Mouse (Mus musculus) limb, embryonic 14.5 days (tissue): ENCODE measurements around the gene Sec22b. TPM values are rescaled to one million over a fixed set of nuclear protein-coding genes. Genes with fewer than 3 reads are reported as not detected.

ENCODE experiments used
- ATAC-seq: fragments of 200-750 bp; cut with Nextera tagmentation; 2 replicates; pipeline ENCODE4 v1.8.0; 2017; ENCODE audit warnings: low read depth, moderate number of reproducible peaks, moderate TSS enrichment; ENCODE audit not compliant: low FRiP score
- DNase-seq: peaks from one replicate; pipeline ENCODE4 v3.0.0-alpha.2; 2015; ENCODE audit warnings: low spot score
- H3K27ac ChIP-seq: fragments of 300-500 bp; sonication (generic); replicated peaks from 2 replicates; pipeline ENCODE4 v1.5.1; 2014; ENCODE audit warnings: low read depth, mild to moderate bottlenecking, low read length, moderate library complexity, mixed read lengths
- H3K27me3 ChIP-seq: fragments of 300-500 bp; sonication (generic); 2 replicates; pipeline ENCODE4 v1.6.1; 2014; ENCODE audit warnings: low read length, mixed read lengths; ENCODE audit not compliant: control insufficient read depth, insufficient read depth
- H3K36me3 ChIP-seq: fragments of 300-500 bp; sonication (generic); 2 replicates; pipeline ENCODE4 v1.6.1; 2014; ENCODE audit warnings: mild to moderate bottlenecking, low read length, moderate library complexity, mixed read lengths; ENCODE audit not compliant: control insufficient read depth, insufficient read depth
- H3K4me1 ChIP-seq: fragments of 300-500 bp; sonication (generic); 2 replicates; pipeline ENCODE4 v1.6.1; 2014; ENCODE audit warnings: antibody characterized with exemption, low read length, mixed read lengths; ENCODE audit not compliant: control insufficient read depth, insufficient read depth
- H3K4me2 ChIP-seq: fragments of 300-500 bp; sonication (generic); replicated peaks from 2 replicates; pipeline ENCODE4 v1.6.1; 2014; ENCODE audit warnings: low read depth, mild to moderate bottlenecking, low read length, moderate library complexity; ENCODE audit not compliant: severe bottlenecking
- H3K4me3 ChIP-seq: fragments of 300-500 bp; sonication (generic); replicated peaks from 2 replicates; pipeline ENCODE4 v1.5.1; 2014; ENCODE audit warnings: low read length
- H3K9ac ChIP-seq: fragments of 300-500 bp; sonication (generic); 2 replicates; pipeline ENCODE4 v1.6.1; 2014; ENCODE audit warnings: mild to moderate bottlenecking, low read depth, low read length, moderate library complexity; ENCODE audit not compliant: severe bottlenecking
- H3K9me3 ChIP-seq: fragments of 300-500 bp; sonication (generic); 2 replicates; pipeline ENCODE4 v1.6.1; 2016; ENCODE audit warnings: low read length; ENCODE audit not compliant: control insufficient read depth
- POLR2A ChIP-seq: fragments of 200-500 bp; IDR thresholded peaks from 2 replicates; pipeline ENCODE4 v1.8.0; 2012; ENCODE audit warnings: inconsistent platforms, mild to moderate bottlenecking, moderate library complexity, borderline replicate concordance; ENCODE audit not compliant: insufficient read depth, insufficient read length; ENCODE audit errors: extremely low read depth
- WGBS: fragments of 180-500 bp; shearing (Covaris S2); extraction: QIAGEN DNeasy Blood & Tissue Kit; methylation state at CpG from one replicate; pipeline ENCODE4 v1.1.7; 2014; 5-methylcytosine and 5-hydroxymethylcytosine counted together
- polyA plus RNA-seq, 2 experiments: library from polyadenylated mRNA; depleted of rRNA in 1 of 2; stranded (reverse) in 1 of 2; unstranded in 1 of 2; fragments of >200 nt; fragmentation: Nextera tagmentation in 1 of 2; extraction: Ambion mirVana in 1 of 2; gene quantifications; 2 replicates each; pipeline versions ENCODE4 v1.2.1 to v1.2.3; 2012 to 2014

The Sec22b gene
- polyA plus RNA-seq, 2 experiments: 110 to 194 TPM

DNA sequence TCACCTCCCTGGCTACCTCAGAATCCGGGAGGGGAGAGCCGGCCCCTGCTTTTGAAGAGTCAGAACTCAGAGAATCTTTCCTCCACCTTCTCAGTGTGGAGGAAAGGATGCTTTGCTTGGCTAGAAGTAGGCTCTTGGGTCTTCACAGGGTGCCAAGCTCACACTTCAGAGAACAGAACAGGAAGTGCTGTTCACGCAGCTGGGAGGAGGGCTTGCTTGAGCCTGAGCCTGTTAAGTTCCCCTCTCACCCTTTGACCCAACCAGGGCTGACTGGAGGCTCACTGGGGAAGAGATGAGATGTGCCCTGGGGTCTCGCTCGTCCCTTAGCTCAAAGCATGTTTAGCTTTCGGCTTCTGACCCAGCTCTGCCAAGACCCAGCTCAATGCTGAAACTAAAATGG is 32.3 kb downstream of the Sec22b start:
- H3K9ac ChIP-seq: no peak overlapping the region
- H3K27me3 ChIP-seq: no peaks in the 10 kb centered on the region
- no peak overlapping the region for H3K27ac ChIP-seq
- no peaks in the 10 kb centered on the region for H3K36me3 ChIP-seq
- TF ChIP-seq POLR2A: no peak
- no peak overlapping the region for H3K4me3 ChIP-seq
- H3K9me3 ChIP-seq: no peaks in the 10 kb centered on the region
- WGBS: 30% methylated on average over 6 of the region's 6 CpGs
- DNase-seq (no peak), ATAC-seq (no peak)
- H3K4me1 ChIP-seq: peaks cover 40% of the 10 kb centered on the region
- H3K4me2 ChIP-seq: no peak overlapping the region

DNA sequence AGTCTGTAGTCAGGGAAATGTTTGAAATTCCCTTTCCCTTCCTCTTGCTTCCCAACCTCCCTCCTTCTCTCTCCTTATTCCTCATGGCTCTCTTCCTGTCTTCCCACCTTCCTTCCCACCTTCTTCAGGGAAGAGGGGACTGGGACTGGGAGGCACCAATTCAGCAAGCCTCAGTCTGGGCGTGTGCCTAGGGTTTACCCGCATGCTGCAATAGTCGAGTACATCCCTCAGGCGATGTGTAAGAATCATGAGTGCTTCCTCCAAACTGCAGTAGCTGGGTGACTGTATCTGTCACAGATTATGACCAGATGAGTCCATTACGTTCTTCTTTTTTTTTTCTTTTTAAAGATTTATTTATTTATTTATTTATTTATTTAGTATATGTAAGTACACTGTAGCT is 32.8 kb downstream of the Sec22b start:
- Histone ChIP-seq H3K9me3 (no peaks in the 10 kb centered on the region), H3K4me3 (no peak overlapping the region), H3K36me3 (no peaks in the 10 kb centered on the region), H3K27me3 (no peaks in the 10 kb centered on the region), H3K9ac (no peak overlapping the region), H3K4me2 (no peak overlapping the region), H3K27ac (no peak overlapping the region), H3K4me1 (peaks cover 40% of the 10 kb centered on the region)
- DNase-seq (no peak), ATAC-seq (no peak)
- WGBS: 73% methylated on average over 5 of the region's 5 CpGs
- TF ChIP-seq POLR2A: no peak

- H3K9ac ChIP-seq: no peak overlapping the region
- no peaks in the 10 kb centered on the region for H3K27me3 ChIP-seq
- H3K4me3 ChIP-seq: no peak overlapping the region
- WGBS: 54% methylated on average over 6 of the region's 6 CpGs
- H3K4me2 ChIP-seq: no peak overlapping the region
- DNase-seq (no peak), ATAC-seq (no peak)
- H3K36me3 ChIP-seq: no peaks in the 10 kb centered on the region
- H3K9me3 ChIP-seq: no peaks in the 10 kb centered on the region
- peaks cover 40% of the 10 kb centered on the region for H3K4me1 ChIP-seq
- TF ChIP-seq POLR2A: no peak
- no peak overlapping the region for H3K27ac ChIP-seq
These were observed 33.6 kb downstream of the Sec22b start for GRCm38 (mm10) chr3:97934331-97935300.

DNA sequence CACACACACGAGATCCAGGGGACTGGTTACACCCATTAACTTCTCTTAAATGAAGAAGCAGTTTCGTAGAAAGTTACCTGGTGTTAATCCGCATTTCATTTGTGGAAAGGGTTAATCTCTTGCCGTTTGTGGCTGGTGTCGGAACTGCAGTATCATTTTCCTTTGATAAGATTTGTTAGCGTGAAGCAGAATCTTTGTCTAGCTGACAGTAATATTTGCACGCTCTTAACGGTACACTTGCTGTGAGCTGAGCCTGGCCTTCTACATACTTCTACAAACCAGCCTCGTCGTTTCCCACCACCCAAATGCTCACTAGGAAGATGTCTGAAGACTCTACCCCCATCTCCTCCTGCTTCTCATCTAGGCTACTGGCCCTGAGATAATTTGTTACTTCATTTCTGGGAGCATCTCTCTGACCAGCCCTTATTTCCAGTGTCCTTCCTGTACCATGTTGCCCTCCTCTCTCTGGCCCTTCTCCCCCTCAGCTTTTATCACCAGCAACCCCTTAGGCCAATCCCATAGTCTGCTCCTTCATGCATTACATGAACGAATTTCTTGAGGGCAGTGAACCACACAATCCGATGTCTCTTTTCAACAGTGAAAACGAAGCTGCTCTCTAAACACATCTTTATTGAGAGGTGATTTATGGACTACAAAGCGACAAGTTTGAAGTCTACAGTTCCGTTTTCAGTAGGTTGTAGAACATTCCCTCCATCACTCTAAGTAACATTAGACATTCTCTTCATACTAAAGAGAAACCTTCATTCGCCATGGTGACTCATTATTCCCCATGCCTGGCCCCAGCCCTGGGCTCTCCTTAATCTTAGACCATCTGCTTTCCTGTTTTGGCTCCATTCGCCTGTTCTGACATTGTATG is 36.3 kb downstream of the Sec22b start:
- ATAC-seq: no peak
- no peak overlapping the region for H3K4me3 ChIP-seq
- no peak overlapping the region for H3K4me2 ChIP-seq
- H3K9ac ChIP-seq: no peak overlapping the region
- H3K27ac ChIP-seq: no peak overlapping the region
- DNase-seq: no peak
- no peak for TF ChIP-seq POLR2A
- no peaks in the 10 kb centered on the region for H3K27me3 ChIP-seq
- no peaks in the 10 kb centered on the region for H3K36me3 ChIP-seq
- 58% methylated on average over 17 of the region's 17 CpGs for WGBS
- H3K9me3 ChIP-seq: no peaks in the 10 kb centered on the region
- H3K4me1 ChIP-seq: peaks cover 41% of the 10 kb centered on the region

- 67% methylated on average over 6 of the region's 6 CpGs for WGBS
- Histone ChIP-seq H3K4me3 (no peak overlapping the region), H3K9me3 (no peaks in the 10 kb centered on the region), H3K36me3 (no peaks in the 10 kb centered on the region), H3K27ac (no peak overlapping the region), H3K27me3 (no peaks in the 10 kb centered on the region), H3K4me2 (no peak overlapping the region), H3K4me1 (peaks cover 42% of the 10 kb centered on the region), H3K9ac (no peak overlapping the region)
- no peak for DNase-seq
- no peak for TF ChIP-seq POLR2A
- no peak for ATAC-seq
These were observed 36.9 kb downstream of the Sec22b start for GRCm38 (mm10) chr3:97937945-97938266.
